Mouse (Mus musculus): ENCODE measurements around the gene Dpp3.
"Not testable (repeated sequence)": the region's sequence is repeated elsewhere in the genome, so short reads cannot be mapped to it uniquely, and the experiment has no call there.

Dpp3 gene

DNA sequence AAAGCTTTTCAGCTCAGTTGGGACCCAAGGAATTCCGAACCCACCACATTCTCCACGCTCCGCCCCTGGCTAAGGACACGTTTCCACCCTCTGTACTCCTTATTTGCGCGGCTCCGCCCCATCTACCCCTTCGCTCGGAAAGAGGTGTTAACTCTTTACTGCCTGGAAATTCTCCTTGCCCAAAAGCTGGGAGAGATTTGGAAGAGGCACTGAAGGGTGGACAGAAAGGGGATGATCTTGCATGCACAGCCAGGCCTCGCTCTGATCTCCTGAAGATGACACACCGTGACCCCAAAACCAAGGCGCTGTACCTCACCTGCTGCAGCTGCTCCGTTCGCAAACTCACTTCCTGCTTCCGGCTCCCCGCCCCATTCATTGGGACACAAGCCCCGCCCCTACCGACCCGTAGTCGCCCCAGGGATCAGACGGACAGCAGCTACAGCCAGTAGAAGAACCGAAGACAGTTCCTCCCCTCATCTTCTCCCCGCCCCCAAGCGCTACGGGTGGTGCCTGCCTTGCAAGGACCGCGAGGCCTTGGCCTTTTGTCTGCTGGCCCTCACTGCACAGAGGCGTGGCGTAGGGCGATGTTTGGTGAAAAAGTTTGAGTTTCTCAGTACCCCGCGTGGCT is at the start of gene Dpp3:
Gene Dpp3, minus strand, starts transcription at position 384 of the 628 bp plus-strand sequence.
- DNase-seq (ENCODE audit: low read depth, low spot score) = peak; percentile 96

GRCm38 (mm10) chr19:4968236-4968635 is 40.1 kb upstream of the Dpp3 start:
- DNase-seq (ENCODE audit: low read depth, low spot score) = peak; percentile 49

GRCm38 (mm10) chr19:4961928-4962601 is 34.0 kb upstream of the Dpp3 start, which contains the start of gene Mrpl11:
Gene Mrpl11, plus strand, starts transcription at chr19:4962147.
- DNase-seq (ENCODE audit: low read depth, low spot score) = peak; percentile 93

GRCm38 (mm10) chr19:4948641-4949040 is 20.6 kb upstream of the Dpp3 start:
- not testable (repeated sequence) for DNase-seq (ENCODE audit: low read depth, low spot score)

DNA sequence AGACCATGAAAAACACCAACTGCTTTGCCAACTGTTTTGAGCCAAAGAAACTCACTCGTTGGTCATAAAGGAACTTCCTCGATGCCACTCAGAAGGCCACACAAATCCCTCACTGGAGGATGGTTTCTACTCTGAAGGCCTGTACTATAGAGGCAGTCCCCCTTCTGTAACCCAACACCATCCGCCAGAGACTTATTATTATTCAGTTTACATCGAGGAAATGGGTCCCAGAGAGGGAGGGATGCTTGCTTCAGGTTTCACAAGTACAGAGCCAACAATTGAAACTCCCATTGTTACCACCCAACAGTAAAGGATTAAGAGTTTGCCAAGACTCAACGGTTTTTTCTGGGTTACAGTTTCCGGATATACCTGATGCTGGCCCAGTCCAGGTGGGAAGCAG is 17.5 kb upstream of the Dpp3 start:
- DNase-seq (ENCODE audit: low read depth, low spot score) = no peak

GRCm38 (mm10) chr19:4943253-4943588 is 15.1 kb upstream of the Dpp3 start:
- no peak for DNase-seq (ENCODE audit: low read depth, low spot score)

DNA sequence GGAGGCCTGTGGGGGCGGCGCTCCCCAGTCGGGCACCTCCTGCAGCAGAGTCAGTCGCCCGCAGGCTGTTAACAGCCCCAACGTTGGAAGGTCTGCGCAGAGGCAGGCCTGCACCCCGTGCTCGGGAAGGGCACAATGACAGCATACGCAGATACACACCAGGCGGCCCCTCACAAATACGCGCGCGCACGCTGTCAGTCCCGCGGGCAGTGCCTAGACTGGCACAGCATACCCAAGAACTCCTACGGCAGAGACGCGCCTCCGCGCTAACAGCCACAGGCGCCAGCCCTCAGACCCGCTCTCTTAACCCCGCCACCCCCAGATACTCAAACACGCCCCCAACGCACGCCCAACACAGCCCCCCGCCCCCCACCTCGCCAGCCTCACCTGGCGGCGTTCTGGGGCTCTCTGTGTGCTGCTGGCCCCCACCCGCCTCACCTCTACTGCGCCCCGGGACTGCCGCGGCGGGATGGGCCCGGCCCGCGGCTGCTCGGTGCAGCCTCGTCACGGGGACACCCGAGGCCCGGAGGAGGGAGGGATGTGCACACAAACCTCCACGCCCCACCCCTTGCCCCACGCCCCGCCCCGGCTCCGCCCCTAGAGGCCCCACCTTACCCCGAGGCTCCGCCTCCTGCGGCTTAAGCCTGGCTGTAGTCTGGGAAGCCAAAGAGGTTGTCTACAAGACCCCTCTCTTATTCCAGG is 14.6 kb upstream of the Dpp3 start, which contains the start of gene Peli3:
Gene Peli3, minus strand, starts transcription at position 577 of the 702 bp plus-strand sequence.
- peak; percentile 82 for DNase-seq (ENCODE audit: low read depth, low spot score)

- no peak for DNase-seq (ENCODE audit: low read depth, low spot score)
Observed at GRCm38 (mm10) chr19:4937444-4938310, 9.6 kb upstream of the Dpp3 start.

- DNase-seq (ENCODE audit: low read depth, low spot score) = no peak
Observed at GRCm38 (mm10) chr19:4936896-4937295, 8.8 kb upstream of the Dpp3 start.

GRCm38 (mm10) chr19:4928781-4929180 is 694 bp upstream of the Dpp3 start:
- no peak for DNase-seq (ENCODE audit: low read depth, low spot score)

GRCm38 (mm10) chr19:4925121-4925860 is 2.8 kb downstream of the Dpp3 start:
- no peak for DNase-seq (ENCODE audit: low read depth, low spot score)

DNA sequence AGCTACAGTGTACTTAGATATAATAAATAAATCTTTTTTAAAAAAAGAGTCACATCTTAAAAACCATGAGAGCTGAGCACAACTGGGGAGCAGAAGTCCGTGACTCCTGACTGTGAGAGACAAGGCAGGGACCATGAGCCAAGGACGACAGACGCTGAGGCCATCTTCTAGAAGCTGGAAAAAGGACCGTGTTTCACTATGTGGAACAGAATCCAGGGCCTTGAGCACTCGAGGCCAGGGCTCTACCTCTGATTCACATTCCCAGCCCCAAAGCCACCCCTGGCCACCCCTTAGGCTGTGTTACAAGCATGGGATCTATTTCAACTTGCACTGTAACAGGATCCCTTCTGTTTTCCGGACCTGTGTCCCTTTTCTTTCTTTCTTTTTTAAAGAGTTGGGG is 8.4 kb downstream of the Dpp3 start:
- DNase-seq (ENCODE audit: low read depth, low spot score) = no peak

GRCm38 (mm10) chr19:4916827-4917226 is 11.3 kb downstream of the Dpp3 start:
- no peak for DNase-seq (ENCODE audit: low read depth, low spot score)

DNA sequence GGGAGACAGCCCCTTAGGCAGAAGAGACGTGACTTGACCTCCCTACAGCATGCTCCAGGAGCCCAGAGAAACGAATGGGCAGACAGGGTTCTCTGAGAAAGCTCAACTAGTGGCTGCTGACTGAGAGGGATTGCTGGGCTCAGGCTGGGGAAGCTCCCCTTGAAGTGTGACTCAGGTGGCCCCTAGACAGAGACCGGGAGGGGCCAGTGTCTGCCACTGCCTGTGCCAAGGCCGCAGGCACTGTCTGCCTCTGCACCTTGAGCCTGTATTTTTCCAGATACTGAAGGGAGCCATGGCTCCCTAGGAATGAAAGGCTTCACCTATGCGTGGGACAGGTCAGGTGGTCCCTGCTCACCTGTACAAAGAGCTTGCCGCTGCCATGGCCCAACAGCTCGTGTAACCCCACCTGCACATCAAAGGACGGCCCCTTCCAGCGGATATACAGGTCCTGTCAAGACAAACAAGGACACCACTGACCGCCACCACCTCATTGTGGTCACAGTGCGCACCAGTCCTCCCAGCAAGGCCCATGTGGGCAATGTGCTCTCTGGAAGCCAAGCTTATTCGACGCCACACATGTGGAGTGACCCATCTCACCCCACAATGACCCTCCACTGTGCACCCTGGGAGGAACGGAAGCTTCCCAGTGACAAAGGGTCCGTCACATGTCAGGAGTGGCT is 12.0 kb downstream of the Dpp3 start:
- DNase-seq (ENCODE audit: low read depth, low spot score) = no peak

GRCm38 (mm10) chr19:4909376-4909775 is 18.7 kb downstream of the Dpp3 start:
- DNase-seq (ENCODE audit: low read depth, low spot score) = no peak

DNA sequence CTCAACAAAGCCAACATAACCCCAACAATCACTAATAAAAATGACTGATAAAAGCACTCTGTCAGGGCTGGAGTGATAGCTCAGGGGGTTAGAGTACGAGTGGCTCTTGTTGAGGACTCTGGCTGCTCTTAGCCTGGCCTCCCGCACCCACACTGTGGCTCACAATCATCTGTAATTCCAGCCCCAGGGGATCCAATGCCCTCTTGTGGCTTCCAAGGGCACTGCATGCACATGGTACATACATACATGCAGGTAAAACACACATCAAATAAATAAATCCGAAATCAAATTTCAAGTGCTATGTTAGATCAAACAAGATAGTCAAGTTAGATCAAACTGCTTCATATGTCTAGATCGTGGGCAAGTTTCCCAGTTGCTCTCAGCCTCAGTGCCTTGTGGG is 20.0 kb downstream of the Dpp3 start:
- DNase-seq (ENCODE audit: low read depth, low spot score) = peak; percentile 34

- DNase-seq (ENCODE audit: low read depth, low spot score) = peak; percentile 83
Observed at GRCm38 (mm10) chr19:4905979-4906794, 21.9 kb downstream of the Dpp3 start, which contains the start of gene Bbs1. Gene Bbs1, minus strand, starts transcription at chr19:4906628.

DNA sequence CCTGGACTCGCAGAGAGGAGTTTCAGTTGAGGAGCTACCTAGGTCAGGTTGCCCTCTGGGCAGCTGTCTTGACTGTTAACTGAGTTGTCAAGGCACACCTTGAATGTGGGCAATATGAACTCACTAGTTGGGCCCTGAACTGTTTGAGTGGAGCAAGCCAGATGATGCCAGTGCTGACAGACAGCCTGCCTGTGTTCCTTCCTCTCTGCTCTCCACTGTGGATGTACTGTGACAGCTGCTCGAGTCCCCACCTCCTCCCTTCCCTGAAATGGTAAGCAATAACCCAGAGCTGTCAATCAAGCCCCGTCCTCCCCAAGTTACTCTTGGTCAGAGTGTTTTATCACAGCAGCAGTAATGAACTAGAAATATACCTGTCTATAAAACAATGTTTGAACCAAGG is 28.2 kb downstream of the Dpp3 start:
- DNase-seq (ENCODE audit: low read depth, low spot score) = no peak

- no peak for DNase-seq (ENCODE audit: low read depth, low spot score)
Observed at GRCm38 (mm10) chr19:4898972-4899371, 29.1 kb downstream of the Dpp3 start.

All from CD4-positive helper T cell, adult 2 months (primary cell).